Mouse (Mus musculus): ENCODE measurements at regions not wholly inside any gene's neighbourhood (a gene's known extent, or its start where the extent isn't known, plus 50 kb on each side); places are given as distances from the start of the nearest gene placed in this dataset.

DNA sequence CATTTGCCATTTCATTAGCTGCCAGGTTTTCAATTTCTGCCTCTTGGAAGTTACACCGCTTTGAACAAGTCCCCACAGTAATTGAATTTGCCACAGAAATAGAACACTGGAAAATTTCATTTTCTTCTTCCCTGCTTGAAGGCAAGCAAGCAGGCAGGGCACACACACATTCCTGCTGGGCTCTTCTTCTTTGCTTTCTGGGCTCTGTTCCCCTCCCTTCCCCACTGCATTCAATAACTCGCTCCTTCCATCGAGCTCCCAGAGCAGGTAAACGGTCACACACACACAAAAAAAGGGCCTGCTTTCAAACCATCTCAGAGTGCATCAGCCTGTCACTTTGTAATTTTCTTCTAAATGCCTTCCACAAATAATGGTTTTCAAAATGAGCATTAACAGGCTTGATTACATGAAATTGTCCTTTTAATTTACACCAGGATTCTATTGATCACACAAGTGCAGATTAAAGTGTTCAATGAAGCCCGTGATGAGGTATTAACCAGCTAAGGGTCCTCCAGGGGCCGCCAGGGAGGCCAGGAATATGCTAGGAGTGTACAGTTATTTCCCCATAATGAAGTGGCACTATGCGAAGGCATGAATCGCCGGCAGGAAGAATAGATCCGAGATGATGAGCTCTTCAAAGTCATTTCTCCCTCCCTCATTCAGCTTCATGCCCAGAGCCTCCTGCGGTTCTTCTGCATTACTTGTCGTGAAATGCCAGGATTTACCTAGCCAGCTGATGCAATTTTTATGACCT lies 186.8 kb downstream of the Gpat3 start:
- no peak for TF ChIP-seq CTCF (IDR thresholded peaks at IDR 0.05; ENCODE audit: extremely low read depth, insufficient read depth, low read length)
- no peak for TF ChIP-seq POLR2A (IDR thresholded peaks at IDR 0.05; ENCODE audit: extremely low read depth, insufficient read depth, low read length)
